Mouse (Mus musculus) hematopoietic stem cell, adult 5-6 weeks (primary cell): Measurements from ENCODE around the gene 4930579G24Rik. TPM values are rescaled to one million over a fixed set of nuclear protein-coding genes. Genes with fewer than 3 reads are reported as not detected.

Source experiments
- ATAC-seq, 2 experiments: fragments of 125-278 bp in 1 of 2; replicated peaks in 1 of 2; 2 replicates each; pipeline ENCODE4 v1.8.0; 2016 to 2017; ENCODE audit warnings: inconsistent platforms in 2 of 2, mild to moderate bottlenecking in 2 of 2, moderate number of reproducible peaks in 2 of 2, low read depth in 1 of 2, moderate TSS enrichment in 1 of 2; ENCODE audit not compliant: low FRiP score in 2 of 2, poor library complexity in 2 of 2, severe bottlenecking in 2 of 2, insufficient read depth in 1 of 2, low TSS enrichment in 1 of 2
- total RNA-seq: library from RNA; stranded (forward); fragments of 172-1452, 232-1000 nt; gene quantifications from 2 replicates; pipeline ENCODE4 v1.2.3, GENCODE M21; 2017

4930579G24Rik gene
- total RNA-seq, result 12.8 and 18.1 TPM in 2 replicates

- peak; percentile 96 to 97 for ATAC-seq
These were observed at the start of gene 4930579G24Rik for GRCm38 (mm10) chr3:79628561-79629415. Gene 4930579G24Rik (plus strand): TSS chr3:79629079.

- ATAC-seq, result peak in 1 of 2 experiments; percentile 19; a peak in 1 of 4 replicates
These were observed 48.8 kb upstream of the 4930579G24Rik start for GRCm38 (mm10) chr3:79579891-79580575.

GRCm38 (mm10) chr3:79586804-79587203 lies 42.1 kb upstream of the 4930579G24Rik start:
- ATAC-seq, result peak; percentile 89 to 90

- no peak for ATAC-seq
These were observed 39.2 kb upstream of the 4930579G24Rik start for GRCm38 (mm10) chr3:79589671-79590070.

GRCm38 (mm10) chr3:79590863-79591792 lies 37.8 kb upstream of the 4930579G24Rik start, which contains the start of gene Ppid:
Gene Ppid (plus strand): TSS chr3:79591342.
- ATAC-seq, result peak; percentile 84 to 93

GRCm38 (mm10) chr3:79591793-79592471 lies 36.9 kb upstream of the 4930579G24Rik start:
- no peak; a peak in 1 of 4 replicates for ATAC-seq

GRCm38 (mm10) chr3:79595468-79595867 lies 33.4 kb upstream of the 4930579G24Rik start:
- ATAC-seq, result no peak

- ATAC-seq, result no peak
These were observed 19.0 kb upstream of the 4930579G24Rik start for GRCm38 (mm10) chr3:79609886-79610285.

GRCm38 (mm10) chr3:79627484-79628181 lies 1.2 kb upstream of the 4930579G24Rik start:
- no peak for ATAC-seq

GRCm38 (mm10) chr3:79628182-79628560 lies 708 bp upstream of the 4930579G24Rik start:
- peak in 1 of 2 experiments; percentile 11; a peak in 2 of 4 replicates for ATAC-seq

- peak; percentile 1 to 30; a peak in 3 of 4 replicates for ATAC-seq
These were observed 494 bp downstream of the 4930579G24Rik start, which contains the start of gene Etfdh for GRCm38 (mm10) chr3:79629416-79629730. Gene Etfdh (minus strand): TSS chr3:79629500.

- no peak for ATAC-seq
These were observed 23.2 kb downstream of the 4930579G24Rik start for GRCm38 (mm10) chr3:79652129-79652528.

GRCm38 (mm10) chr3:79656682-79657081 lies 27.8 kb downstream of the 4930579G24Rik start:
- ATAC-seq, result no peak

GRCm38 (mm10) chr3:79664787-79665408 lies 36.0 kb downstream of the 4930579G24Rik start:
- ATAC-seq, result peak; percentile 49 to 82

- ATAC-seq, result no peak
These were observed 41.7 kb downstream of the 4930579G24Rik start for GRCm38 (mm10) chr3:79670556-79670955.

GRCm38 (mm10) chr3:79672188-79672587 lies 43.3 kb downstream of the 4930579G24Rik start:
- no peak for ATAC-seq
